Mouse (Mus musculus) right cerebral cortex, adult 18-20 months (tissue): Measurements from ENCODE around the gene Dbh.

ENCODE experiments used
- DNase-seq: peaks from one replicate; pipeline ENCODE4 v3.0.0; 2022; ENCODE audit warnings: mixed read lengths

Dbh gene

GRCm38 (mm10) chr2:27164796-27165590 lies at the start of gene Dbh:
Gene Dbh (plus strand): TSS chr2:27165233.
- DNase-seq, result peak; percentile 77

DNA sequence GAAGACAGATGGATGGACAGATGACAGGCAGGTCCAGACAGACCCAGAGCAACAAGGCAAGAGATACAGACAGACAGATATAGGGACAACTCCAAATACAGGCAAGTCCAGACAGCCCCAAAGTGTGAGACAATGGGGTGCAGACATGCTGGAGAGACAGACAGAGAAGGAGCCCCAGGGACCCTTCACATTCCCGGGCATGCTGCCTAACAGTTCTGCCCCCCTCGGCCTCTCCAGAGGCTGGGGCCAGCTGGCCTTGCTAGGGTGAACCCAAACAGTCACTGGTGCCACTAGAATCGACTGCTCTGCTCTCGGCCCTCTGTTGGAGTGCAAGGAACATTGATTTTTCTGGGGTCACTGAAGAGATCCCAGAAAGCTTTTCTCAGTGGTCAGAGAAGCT lies 46.6 kb upstream of the Dbh start:
- DNase-seq, result no peak

GRCm38 (mm10) chr2:27119766-27120165 lies 45.3 kb upstream of the Dbh start:
- DNase-seq, result no peak

DNA sequence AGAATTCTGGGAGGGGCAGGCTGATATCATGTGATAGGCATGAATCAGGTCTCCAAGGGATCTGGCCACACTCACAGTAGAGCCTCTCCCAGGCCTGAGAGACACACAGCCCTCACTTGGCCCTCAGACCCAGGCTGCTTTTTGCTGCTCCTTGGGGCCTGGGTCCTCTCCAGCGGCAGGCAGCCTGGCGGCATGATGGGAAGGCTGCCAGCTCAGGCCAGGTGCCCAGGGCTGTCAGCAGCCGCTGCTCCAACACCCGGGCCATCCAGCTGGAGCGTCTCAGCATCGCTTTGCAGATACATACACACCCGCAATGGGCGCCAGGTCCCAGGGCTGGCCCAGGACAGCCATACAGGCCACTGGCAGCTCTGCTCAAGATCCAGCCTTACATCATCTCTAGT lies 44.8 kb upstream of the Dbh start:
- DNase-seq, result no peak

DNA sequence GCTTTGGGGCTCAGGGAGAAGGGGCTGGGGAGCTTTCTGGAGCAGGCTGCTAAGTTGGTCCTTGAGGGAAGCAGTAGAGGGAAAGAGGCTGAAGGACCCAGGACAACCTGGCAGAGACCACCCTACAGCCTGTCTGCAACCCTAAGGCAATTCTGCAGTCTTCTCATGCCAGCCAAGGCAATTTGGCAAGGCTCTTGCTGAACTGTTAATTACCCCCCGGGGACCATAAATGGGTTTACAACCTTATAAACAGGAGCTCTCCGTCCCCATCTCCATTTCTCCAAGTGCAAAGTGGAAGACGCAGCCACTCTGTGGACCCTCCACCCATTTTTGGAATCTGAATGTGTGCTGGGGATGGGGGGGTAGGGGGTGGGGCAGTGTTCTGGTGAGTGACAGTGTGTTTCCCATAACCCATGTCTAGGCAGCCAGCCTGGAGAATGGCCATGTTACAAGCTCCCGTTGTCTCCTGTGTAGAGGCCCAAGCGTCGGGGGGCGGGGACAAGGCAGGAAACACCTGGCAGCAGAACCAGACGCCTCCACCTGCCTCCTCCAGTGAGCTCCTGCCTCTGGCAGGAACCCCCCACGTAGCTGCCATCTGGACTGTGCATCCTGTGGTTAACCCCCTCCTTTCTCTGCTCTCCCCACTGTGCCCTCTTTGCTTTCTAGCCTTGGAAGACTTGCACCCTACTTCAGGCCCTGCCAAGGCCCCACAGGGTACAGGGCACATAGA lies 43.2 kb upstream of the Dbh start:
- DNase-seq, result no peak

DNA sequence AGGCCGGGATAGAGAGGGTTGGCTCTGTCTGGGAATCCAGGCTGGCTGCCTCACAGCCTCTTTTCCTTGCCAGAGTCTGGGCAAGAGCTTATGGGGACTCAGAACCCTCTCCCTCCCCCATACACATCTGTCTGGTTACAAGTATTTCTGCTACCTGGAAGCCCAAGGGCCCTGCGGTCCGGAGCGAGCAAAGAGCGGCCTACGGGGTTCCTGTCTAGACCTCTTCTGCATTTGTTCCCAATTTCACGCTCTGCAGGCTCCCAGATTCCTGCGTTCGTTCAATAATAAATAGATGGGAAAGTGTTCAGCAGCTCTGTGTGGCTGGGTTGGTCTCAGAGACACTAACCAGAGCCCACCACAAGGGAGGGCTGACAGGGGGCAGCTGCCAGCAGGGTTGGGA lies 42.5 kb upstream of the Dbh start:
- no peak for DNase-seq

GRCm38 (mm10) chr2:27123121-27123520 lies 41.9 kb upstream of the Dbh start:
- no peak for DNase-seq

DNA sequence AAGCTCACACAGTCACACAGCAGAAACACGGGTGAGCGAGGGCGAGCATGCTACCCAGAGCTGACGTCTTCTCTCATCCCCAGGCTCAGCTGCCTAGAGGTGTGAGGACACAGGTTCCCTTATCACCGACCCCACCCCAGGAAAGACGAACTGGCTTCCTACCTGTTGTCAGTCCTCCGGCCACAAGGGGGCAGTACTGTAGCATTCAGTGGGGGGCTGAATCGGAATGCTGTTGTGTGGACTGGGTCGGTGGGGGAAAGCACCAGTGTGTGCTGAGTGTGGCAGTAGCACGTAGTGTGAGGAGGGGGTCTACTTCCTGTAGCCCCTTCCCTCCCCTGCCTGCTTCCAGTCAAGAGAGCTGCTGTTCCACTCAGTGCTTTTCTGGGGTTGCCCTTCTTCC lies 39.1 kb upstream of the Dbh start:
- DNase-seq, result no peak

- no peak for DNase-seq
Observed at GRCm38 (mm10) chr2:27126496-27126895, 38.5 kb upstream of the Dbh start.

DNA sequence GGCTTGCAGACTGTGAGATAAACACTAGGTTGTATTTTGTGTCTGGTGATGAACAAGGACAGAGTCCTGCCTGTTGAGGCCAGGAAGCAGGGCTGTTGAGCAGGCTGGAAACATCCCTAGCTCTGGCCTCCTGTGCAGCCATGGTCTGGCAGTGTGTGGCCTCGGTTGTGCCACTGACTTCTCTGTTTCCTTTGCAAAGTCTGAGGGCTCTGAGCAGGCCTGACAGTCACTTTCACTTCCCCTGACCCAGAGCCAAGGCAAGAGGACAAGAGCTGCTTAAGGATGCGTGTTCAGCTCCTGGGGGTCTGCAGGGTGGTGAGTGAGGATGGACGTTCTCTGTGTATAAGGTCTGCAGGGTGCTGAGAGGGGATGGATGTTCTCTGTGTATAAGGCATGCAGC lies 36.0 kb upstream of the Dbh start:
- no peak for DNase-seq

GRCm38 (mm10) chr2:27135935-27136334 lies 29.1 kb upstream of the Dbh start:
- no peak for DNase-seq

DNA sequence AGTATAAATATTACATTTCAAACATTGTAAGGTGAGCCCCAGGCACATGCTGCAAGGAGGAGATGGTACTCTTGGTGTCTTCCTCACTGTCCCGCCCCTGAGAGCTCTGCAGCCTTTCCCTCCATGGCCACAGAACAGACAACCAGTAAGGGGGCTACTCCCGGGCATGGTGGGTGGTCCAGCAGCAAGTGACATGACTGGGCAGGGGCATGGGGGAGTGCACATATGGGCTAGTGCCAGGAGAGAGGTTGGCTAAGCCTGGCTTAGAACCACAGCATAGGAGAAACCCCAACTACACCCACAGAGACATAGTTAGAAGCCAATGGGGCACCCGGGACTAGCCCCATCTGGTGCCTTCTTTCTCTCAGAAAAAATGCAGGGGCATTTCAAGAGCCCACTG lies 28.7 kb upstream of the Dbh start:
- DNase-seq, result no peak

DNA sequence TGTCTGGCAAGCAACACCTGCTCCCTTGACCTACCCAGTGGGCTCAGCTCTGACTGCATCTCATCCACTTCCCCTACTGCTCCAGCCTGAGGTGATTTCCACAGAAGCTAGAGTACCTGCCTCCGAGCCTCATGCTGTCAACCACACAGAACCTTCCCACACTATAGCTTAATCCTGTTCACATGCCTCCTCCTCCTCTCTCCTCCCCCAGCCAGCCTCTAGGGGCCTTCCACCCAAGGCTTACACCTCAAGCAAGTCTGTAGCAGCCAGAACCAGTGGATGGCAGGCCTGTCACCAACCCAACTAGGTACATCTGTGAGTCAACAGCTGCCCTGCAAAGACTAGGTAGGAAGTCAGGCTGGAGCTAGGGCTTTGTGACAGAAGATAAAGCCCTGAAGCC lies 28.2 kb upstream of the Dbh start:
- DNase-seq, result peak; percentile 55

DNA sequence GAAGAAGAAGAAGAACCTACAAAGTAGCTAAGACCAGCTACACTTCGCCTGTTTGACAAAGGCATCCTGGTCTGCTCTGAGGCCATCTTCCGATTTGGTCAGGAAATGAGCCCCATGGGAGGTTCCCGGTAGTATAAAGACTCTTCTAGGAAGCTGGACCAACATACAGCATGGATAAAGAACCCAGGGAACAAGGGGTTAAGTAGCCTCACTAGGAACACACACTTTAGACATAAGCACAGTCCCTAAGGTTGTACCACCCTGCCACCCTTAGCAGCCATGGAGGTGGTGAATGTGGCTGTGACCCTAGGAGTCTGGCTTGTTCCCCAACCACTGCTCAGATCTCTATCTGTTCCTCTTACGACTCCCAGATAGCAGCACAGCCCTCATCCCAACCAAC lies 26.7 kb upstream of the Dbh start:
- DNase-seq, result no peak

- peak; percentile 71 for DNase-seq
Observed at GRCm38 (mm10) chr2:27141950-27142693, 22.9 kb upstream of the Dbh start, which contains the start of gene Fam163b. Gene Fam163b (minus strand): TSS chr2:27142491.

DNA sequence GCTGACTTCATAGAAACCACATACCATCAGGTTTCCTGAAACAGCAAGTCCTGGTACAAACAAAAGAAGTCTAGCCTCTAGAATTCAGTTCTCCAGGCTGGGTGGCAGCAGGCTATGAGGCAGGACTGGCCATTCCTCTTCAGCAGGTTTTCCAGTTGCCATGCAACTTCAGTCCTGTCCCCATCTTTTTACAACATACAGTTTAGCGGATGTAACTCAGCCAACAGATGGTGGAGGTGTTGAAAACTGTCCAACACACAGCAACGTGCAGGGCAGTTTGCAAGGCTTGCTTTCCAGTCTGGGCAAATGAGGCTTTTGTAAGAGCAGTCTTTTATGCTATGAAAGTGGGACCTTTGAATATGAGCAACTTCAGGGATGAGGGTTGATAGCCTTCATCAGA lies 20.1 kb upstream of the Dbh start:
- DNase-seq, result peak; percentile 62

GRCm38 (mm10) chr2:27146840-27147239 lies 18.2 kb upstream of the Dbh start:
- DNase-seq, result no peak

DNA sequence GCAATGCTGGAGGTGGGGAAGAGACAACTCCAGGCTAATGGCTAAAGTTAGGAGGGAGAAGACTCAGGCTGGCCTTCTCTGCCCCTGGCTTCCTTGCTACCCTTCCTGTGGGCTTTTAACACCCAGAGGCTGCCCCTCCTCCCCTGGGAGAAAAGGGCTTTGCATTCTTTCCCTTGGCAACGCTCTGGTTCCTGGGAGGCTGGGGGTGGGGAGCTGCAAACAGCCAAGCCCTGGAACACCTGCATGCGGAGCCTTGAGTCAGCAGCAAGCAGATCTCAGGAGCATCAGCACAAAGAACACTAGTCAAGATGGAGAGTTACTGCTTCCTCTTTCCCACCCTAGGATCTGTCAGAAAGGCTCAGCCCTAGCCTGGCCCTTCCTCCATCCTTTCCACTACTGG lies 15.6 kb upstream of the Dbh start:
- peak; percentile 48 for DNase-seq

DNA sequence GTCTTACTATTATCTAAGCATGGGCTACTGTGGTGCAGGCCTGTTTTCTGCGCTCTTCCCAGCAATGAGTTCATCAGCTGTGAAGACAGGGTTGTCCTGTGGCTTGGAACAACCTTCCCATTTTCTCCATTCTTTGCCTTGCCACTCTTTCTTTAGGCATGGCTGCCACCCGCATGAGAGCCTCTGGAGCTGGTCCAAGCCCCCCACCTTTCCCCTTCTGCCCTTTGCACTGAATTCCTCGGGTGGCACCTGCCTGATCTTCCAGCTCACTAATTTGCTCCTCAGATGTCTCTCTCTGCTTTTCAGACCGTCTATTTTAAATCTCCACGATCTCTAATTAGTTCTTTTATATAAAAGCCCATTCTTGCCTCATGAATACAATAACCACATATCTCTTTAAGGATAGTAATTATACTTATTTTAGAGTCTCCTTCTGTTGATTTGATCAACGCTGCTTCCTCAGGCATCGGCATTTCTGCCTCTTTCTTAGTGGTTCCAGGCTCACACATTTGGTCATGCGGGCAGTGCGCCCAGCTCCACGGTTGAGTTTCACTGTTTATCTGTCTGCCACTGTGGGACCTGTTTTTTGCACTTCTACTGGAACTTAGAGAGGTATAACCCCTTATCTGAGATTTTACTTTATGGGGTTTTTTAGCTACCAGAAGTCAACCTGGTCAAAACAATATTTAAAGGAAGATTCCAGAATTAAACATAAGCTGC lies 10.4 kb upstream of the Dbh start:
- DNase-seq, result no peak

DNA sequence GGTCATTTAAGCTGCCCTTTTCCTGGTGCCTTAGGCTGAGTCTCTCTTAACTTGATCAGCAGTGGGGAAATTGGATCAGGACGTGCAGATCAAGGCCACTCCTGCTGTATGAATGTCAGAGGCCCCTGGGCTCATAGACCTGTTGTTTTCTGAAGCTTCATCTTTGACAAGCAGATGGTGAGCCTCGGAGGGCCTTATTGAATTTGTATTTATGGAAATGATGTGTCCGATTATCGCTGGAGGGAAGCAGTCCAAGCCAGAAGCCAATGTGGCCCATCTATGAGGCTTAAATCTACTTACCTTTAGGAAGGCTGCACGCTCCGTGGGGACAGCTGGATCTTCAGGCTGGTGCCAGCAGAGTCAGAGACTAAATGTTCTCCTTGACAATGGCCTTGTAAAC lies 8.4 kb upstream of the Dbh start:
- DNase-seq, result no peak

DNA sequence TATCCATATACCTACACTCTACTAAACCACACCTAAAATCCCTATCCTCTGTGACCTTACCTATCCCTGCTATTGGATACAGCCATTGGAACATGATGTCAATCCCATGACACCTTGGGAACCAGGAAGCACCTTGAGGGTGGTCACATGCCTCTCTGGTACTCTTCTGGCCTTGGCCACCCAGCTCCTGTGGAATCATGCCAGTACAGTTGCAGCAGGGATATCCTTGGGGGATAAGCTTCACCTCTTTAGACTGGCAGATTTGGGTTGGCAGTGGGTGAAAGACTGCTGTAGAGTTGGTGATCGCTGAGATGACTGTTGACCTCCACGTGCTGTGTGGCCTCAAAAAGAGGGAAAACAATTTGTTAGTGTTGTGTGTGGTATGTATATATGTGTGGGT lies 3.5 kb upstream of the Dbh start:
- DNase-seq, result no peak

GRCm38 (mm10) chr2:27162656-27163055 lies 2.4 kb upstream of the Dbh start:
- no peak for DNase-seq

DNA sequence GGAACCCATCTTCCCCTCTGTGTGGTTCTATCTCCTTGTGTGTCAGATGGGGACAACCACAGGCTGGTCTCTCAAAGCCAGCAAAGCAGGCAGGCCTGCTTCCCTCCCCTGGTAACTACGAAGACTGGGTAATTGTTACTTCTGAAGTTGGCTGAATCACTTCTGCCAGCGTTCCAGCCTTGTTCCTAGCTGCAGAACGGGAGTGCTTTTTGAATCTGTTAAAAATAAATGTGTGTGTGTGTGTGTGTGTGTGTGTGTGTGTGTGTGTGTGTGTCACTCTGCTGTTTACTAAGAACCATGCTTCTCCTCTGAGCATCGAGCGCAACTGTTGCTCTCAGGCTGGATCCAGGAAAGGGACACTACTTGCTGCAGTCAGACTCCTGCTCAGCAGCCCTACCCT lies 1.2 kb upstream of the Dbh start:
- DNase-seq, result peak; percentile 46
